ENCODE assay signal across 19 mouse cellular contexts in the genomic region with DNA sequence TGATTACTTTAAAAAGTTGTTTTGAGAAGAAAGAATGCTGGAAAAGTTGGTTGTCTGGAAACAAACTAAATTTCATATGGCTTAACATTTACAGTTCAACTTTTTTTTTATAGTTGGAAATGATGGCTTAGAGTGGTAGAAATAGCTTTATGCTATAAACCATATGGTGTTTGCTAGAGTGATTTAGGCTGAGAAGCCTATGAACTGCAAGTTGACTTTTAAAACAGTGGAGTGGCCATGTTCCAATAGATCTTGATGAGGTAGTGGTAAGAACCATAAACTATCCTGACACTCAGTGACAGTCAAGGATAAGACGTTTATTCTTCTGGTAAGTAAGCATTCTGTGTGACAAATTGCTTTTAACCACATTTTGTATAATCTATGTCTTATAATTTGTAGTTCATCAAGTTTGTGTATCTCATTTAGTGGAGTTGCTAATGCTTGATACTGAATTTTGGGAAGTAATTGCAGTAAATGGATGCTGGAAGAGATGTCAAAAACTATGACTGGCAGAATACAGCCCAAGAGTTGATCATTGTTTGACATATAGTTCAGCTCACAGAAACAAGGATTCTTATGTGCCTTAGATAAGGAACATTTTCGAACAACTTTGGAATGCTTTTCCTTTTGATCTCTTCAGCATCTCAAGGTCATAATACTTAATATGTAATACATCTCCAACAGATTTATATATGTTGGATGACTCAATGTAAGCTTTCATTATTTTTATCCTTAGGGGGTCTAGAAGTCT.
"Had no signal": no experiment of that assay in that cellular context is flagged by ENCODE, and none has a peak within 500 bp of the region (broad histone marks: within the 10 kb centered on the region; RNA-seq: fewer than 3 reads in every experiment).

No protein-coding gene starts in this region.

- H3K4me3 ChIP-seq: liver, embryonic 12.5 days; midbrain, embryonic 10.5 days; midbrain, embryonic 12.5 days; myocyte; neural tube, embryonic 13.5 days; neural tube, embryonic 15.5 days had no signal

- H3K27ac ChIP-seq: liver, embryonic 12.5 days; liver, embryonic 14.5 days; midbrain, embryonic 10.5 days; midbrain, embryonic 12.5 days; neural tube, embryonic 13.5 days; neural tube, embryonic 15.5 days had no signal

- ATAC-seq: liver, embryonic 12.5 days; midbrain, embryonic 16.5 days had no signal

- DNase-seq: lung, postnatal 14 days; lung, postnatal 36 days; midbrain, embryonic 14.5 days; retina, postnatal 1 day; right cerebral cortex, adult 18-20 months; right cerebral cortex, postnatal 25 days; right cerebral cortex, postnatal 4 days; spleen, adult 18-20 months; thymus, adult 18-20 months; thymus, postnatal 14 days; thymus, postnatal 36 days had no signal

- H3K4me1 ChIP-seq: liver, embryonic 12.5 days; midbrain, embryonic 10.5 days; midbrain, embryonic 12.5 days; neural tube, embryonic 13.5 days; neural tube, embryonic 15.5 days had no signal

- H3K27me3 ChIP-seq: liver, embryonic 12.5 days; midbrain, embryonic 12.5 days; neural tube, embryonic 13.5 days; neural tube, embryonic 15.5 days had no signal

- H3K36me3 ChIP-seq: liver, embryonic 12.5 days; midbrain, embryonic 10.5 days; midbrain, embryonic 12.5 days; neural tube, embryonic 13.5 days; neural tube, embryonic 15.5 days had no signal

- H3K9me3 ChIP-seq: liver, embryonic 12.5 days; midbrain, embryonic 10.5 days; midbrain, embryonic 12.5 days; neural tube, embryonic 13.5 days; neural tube, embryonic 15.5 days had no signal

- H3K9ac ChIP-seq: liver, embryonic 12.5 days; liver, embryonic 14.5 days; midbrain, embryonic 12.5 days; neural tube, embryonic 13.5 days; neural tube, embryonic 15.5 days had no signal

- H3K4me2 ChIP-seq: liver, embryonic 12.5 days; midbrain, embryonic 12.5 days; neural tube, embryonic 13.5 days; neural tube, embryonic 15.5 days had no signal
